In genomic region chr11:118469509-118470160, GRCm38 (mm10) we compare ENCODE assay signal across 10 mouse cellular contexts. TPM values are rescaled to one million over a fixed set of nuclear protein-coding genes. Genes with fewer than 3 reads are reported as not detected.
A peak's percentile ranks its signal among the peaks of the same experiment; 100 is the strongest.
DNase-seq lines count a peak whose midpoint lies in the region; ATAC-seq and TF ChIP-seq lines count a peak whose summit lies in the region.
"Had no signal": no experiment of that assay in that cellular context is flagged by ENCODE, and none has a peak within 500 bp of the region (broad histone marks: within the 10 kb centered on the region; RNA-seq: fewer than 3 reads in every experiment).

No protein-coding gene starts in this region.

- H3K79me2 ChIP-seq in myocyte (ENCODE audit: control insufficient read depth, insufficient read depth), result no peaks in the 10 kb centered on the region

- H3K27ac ChIP-seq in forebrain, embryonic 13.5 days, result peak overlapping the region; percentile 6; the same call in 1 of the 2 replicates
- H3K27ac ChIP-seq in forebrain, embryonic 11.5 days (ENCODE audit: low read depth, low read length), result no peak overlapping the region
- H3K27ac ChIP-seq in lung, embryonic 16.5 days (ENCODE audit: low read length), result peak overlapping the region; percentile 85
- peak overlapping the region; percentile 99 for H3K27ac ChIP-seq in intestine, embryonic 16.5 days (ENCODE audit: low read length)

- peaks cover 6% of the 10 kb centered on the region for H3K4me1 ChIP-seq in forebrain, embryonic 13.5 days
- no peaks in the 10 kb centered on the region for H3K4me1 ChIP-seq in forebrain, embryonic 11.5 days (replicated peaks; ENCODE audit: control insufficient read depth, insufficient read depth, low read length)
- peaks cover 5% of the 10 kb centered on the region for H3K4me1 ChIP-seq in lung, embryonic 16.5 days (replicated peaks; ENCODE audit: control insufficient read depth, insufficient read depth, low read length)
- peaks cover 27% of the 10 kb centered on the region for H3K4me1 ChIP-seq in intestine, embryonic 16.5 days (ENCODE audit: control insufficient read depth, insufficient read depth, low read length)

- no peaks in the 10 kb centered on the region for H3K9me3 ChIP-seq in forebrain, embryonic 13.5 days (replicated peaks)
- no peaks in the 10 kb centered on the region for H3K9me3 ChIP-seq in forebrain, embryonic 11.5 days (ENCODE audit: control insufficient read depth, low read length)
- H3K9me3 ChIP-seq in lung, embryonic 16.5 days (ENCODE audit: control insufficient read depth, low read length), result no peaks in the 10 kb centered on the region
- no peaks in the 10 kb centered on the region for H3K9me3 ChIP-seq in intestine, embryonic 16.5 days (ENCODE audit: control insufficient read depth, low read length)

- no peak for DNase-seq in forebrain, embryonic 11.5 days (ENCODE audit: low spot score)
- DNase-seq in lung, postnatal 25 days (ENCODE audit: low spot score), result no peak
- no peak for DNase-seq in left cerebral cortex, adult 18-20 months (ENCODE audit: low spot score in 2 of 2)
- DNase-seq in cerebellum, adult 8-10 months, result no peak
- DNase-seq: adrenal gland, adult 8-10 months; cerebellum, postnatal 25 days had no signal

- WGBS in forebrain, embryonic 13.5 days, result 83% methylated on average over 10 of the region's 10 CpGs
- WGBS in forebrain, embryonic 11.5 days, result 88% methylated on average over 10 of the region's 10 CpGs
- 81% methylated on average over 10 of the region's 10 CpGs for WGBS in lung, embryonic 16.5 days
- 56% methylated on average over 10 of the region's 10 CpGs for WGBS in intestine, embryonic 16.5 days

- no peak for TF ChIP-seq POLR2A in myocyte (IDR thresholded peaks at IDR 0.05; ENCODE audit: insufficient read length, low read depth)

- no peaks in the 10 kb centered on the region for H3K27me3 ChIP-seq in forebrain, embryonic 13.5 days
- H3K27me3 ChIP-seq in forebrain, embryonic 11.5 days (ENCODE audit: control insufficient read depth, insufficient read depth, low read length), result no peaks in the 10 kb centered on the region
- H3K27me3 ChIP-seq in lung, embryonic 16.5 days (ENCODE audit: control insufficient read depth, insufficient read depth, low read depth, low read length), result no peaks in the 10 kb centered on the region
- H3K27me3 ChIP-seq in intestine, embryonic 16.5 days (replicated peaks; ENCODE audit: control insufficient read depth, insufficient read depth, low read length), result no peaks in the 10 kb centered on the region
- H3K27me3 ChIP-seq in myocyte (ENCODE audit: control insufficient read depth, insufficient read depth, insufficient read length), result peaks cover 17% of the 10 kb centered on the region

- H3K9ac ChIP-seq in forebrain, embryonic 13.5 days, result no peak overlapping the region
- no peak overlapping the region for H3K9ac ChIP-seq in forebrain, embryonic 11.5 days (ENCODE audit: low read length)
- no peak overlapping the region; the same call in 1 of the 2 replicates for H3K9ac ChIP-seq in lung, embryonic 16.5 days (ENCODE audit: low read length)
- peak overlapping the region; percentile 64 for H3K9ac ChIP-seq in intestine, embryonic 16.5 days (ENCODE audit: low read depth, low read length)

- ATAC-seq in forebrain, embryonic 13.5 days, result no peak
- ATAC-seq in forebrain, embryonic 11.5 days (replicated peaks; ENCODE audit: low FRiP score), result no peak
- no peak for ATAC-seq in lung, embryonic 16.5 days (ENCODE audit: low read depth)
- ATAC-seq in intestine, embryonic 16.5 days, result peak; percentile 79

- no peaks in the 10 kb centered on the region for H3K36me3 ChIP-seq in forebrain, embryonic 13.5 days (ENCODE audit: poor library complexity, severe bottlenecking)
- no peaks in the 10 kb centered on the region for H3K36me3 ChIP-seq in forebrain, embryonic 11.5 days (ENCODE audit: control insufficient read depth, insufficient read depth, low read length)
- H3K36me3 ChIP-seq in lung, embryonic 16.5 days (ENCODE audit: control insufficient read depth, insufficient read depth, low read length), result no peaks in the 10 kb centered on the region
- H3K36me3 ChIP-seq in intestine, embryonic 16.5 days (ENCODE audit: control insufficient read depth, insufficient read depth, low read length), result no peaks in the 10 kb centered on the region
- no peaks in the 10 kb centered on the region for H3K36me3 ChIP-seq in myocyte (ENCODE audit: control insufficient read depth, insufficient read depth)

- no peak overlapping the region for H3K4me3 ChIP-seq in forebrain, embryonic 13.5 days
- no peak overlapping the region for H3K4me3 ChIP-seq in forebrain, embryonic 11.5 days (ENCODE audit: low read depth, low read length)
- no peak overlapping the region for H3K4me3 ChIP-seq in lung, embryonic 16.5 days (ENCODE audit: low read length)
- H3K4me3 ChIP-seq in intestine, embryonic 16.5 days (ENCODE audit: low read length), result peak overlapping the region; percentile 32
- no peak overlapping the region for H3K4me3 ChIP-seq in myocyte

- H3ac ChIP-seq in myocyte (ENCODE audit: control insufficient read depth, insufficient read length), result no peak overlapping the region

- H3K4me2 ChIP-seq in forebrain, embryonic 13.5 days, result no peak overlapping the region
- no peak overlapping the region for H3K4me2 ChIP-seq in forebrain, embryonic 11.5 days (ENCODE audit: low read depth, low read length, severe bottlenecking)
- no peak overlapping the region for H3K4me2 ChIP-seq in lung, embryonic 16.5 days (ENCODE audit: low read depth, low read length)
- H3K4me2 ChIP-seq in intestine, embryonic 16.5 days (ENCODE audit: low read depth, low read length), result peak overlapping the region; percentile 59
- peak overlapping the region; percentile 55 for H3K4me2 ChIP-seq in myocyte (ENCODE audit: low read depth)

TF ChIP-seq in myocyte, 11 proteins besides CTCF, POLR2A, EP300 and RAD21:
- TF ChIP-seq TCF12 (IDR thresholded peaks at IDR 0.05; ENCODE audit: insufficient read depth, poor library complexity, severe bottlenecking), result no peak
- TF ChIP-seq MYOG (IDR thresholded peaks at IDR 0.05; ENCODE audit: control insufficient read depth in 1 of 3, insufficient read depth in 1 of 3, insufficient read length in 2 of 3, low read depth in 2 of 3), result no peak
- TF ChIP-seq E2F4 (IDR thresholded peaks at IDR 0.05; ENCODE audit: insufficient read depth), result no peak
- no peak for TF ChIP-seq TCF3 (IDR thresholded peaks at IDR 0.05; ENCODE audit: insufficient read length, low read depth)
- TF ChIP-seq POLR2AphosphoS2 (IDR thresholded peaks at IDR 0.05; ENCODE audit: insufficient read length, low read depth), result no peak
- TF ChIP-seq CEBPB (IDR thresholded peaks at IDR 0.05; ENCODE audit: insufficient read depth, poor library complexity, severe bottlenecking), result no peak
- no peak for TF ChIP-seq MAX (IDR thresholded peaks at IDR 0.05; ENCODE audit: low read depth)
- no peak for TF ChIP-seq MYOD1 (IDR thresholded peaks at IDR 0.05; ENCODE audit: control insufficient read depth in 1 of 3, insufficient read length in 2 of 3, low read depth in 2 of 3)
- TF ChIP-seq USF1 (IDR thresholded peaks at IDR 0.05; ENCODE audit: low read depth), result no peak
- no peak for TF ChIP-seq REST (IDR thresholded peaks at IDR 0.05; ENCODE audit: insufficient read depth, insufficient read length)
- no peak for TF ChIP-seq SRF (IDR thresholded peaks at IDR 0.05; ENCODE audit: control insufficient read depth, insufficient read length, low read depth)

RNA-seq across cellular contexts. Expression of gene Engase, which starts 7.0 kb away (rescaled TPM):
- polyA plus RNA-seq in forebrain, embryonic 13.5 days (2015; fragmentation: Nextera tagmentation; extraction: Ambion mirVana), result 4.5 and 5.6 TPM in 2 replicates
- polyA plus RNA-seq in forebrain, embryonic 11.5 days (2014; fragmentation: Nextera tagmentation; extraction: Ambion mirVana), result 9.0 and 10.6 TPM in 2 replicates
- polyA plus RNA-seq in lung, embryonic 16.5 days (2015; fragmentation: Nextera tagmentation; extraction: Ambion mirVana), result 7.2 and 7.9 TPM in 2 replicates
- polyA plus RNA-seq in intestine, embryonic 16.5 days (2015; fragmentation: Nextera tagmentation; extraction: Ambion mirVana), result 13.5 and 17.8 TPM in 2 replicates
- polyA plus RNA-seq in myocyte (2012; fragmentation: generic; extraction: Trizol), result 5.1 TPM
- 10 to 100 TPM; 13.3 to 14.1 TPM for total RNA-seq in left cerebral cortex, adult 18-20 months (2021)

RNA-seq across cellular contexts. Expression of gene C1qtnf1, which starts 41.6 kb away (rescaled TPM):
- polyA plus RNA-seq in forebrain, embryonic 13.5 days (2015; fragmentation: Nextera tagmentation; extraction: Ambion mirVana), result 1.6 and 2.0 TPM in 2 replicates
- polyA plus RNA-seq in forebrain, embryonic 11.5 days (2014; fragmentation: Nextera tagmentation; extraction: Ambion mirVana), result 2.0 and 2.3 TPM in 2 replicates
- 8.0 and 8.2 TPM in 2 replicates for polyA plus RNA-seq in lung, embryonic 16.5 days (2015; fragmentation: Nextera tagmentation; extraction: Ambion mirVana)
- 7.1 and 7.3 TPM in 2 replicates for polyA plus RNA-seq in intestine, embryonic 16.5 days (2015; fragmentation: Nextera tagmentation; extraction: Ambion mirVana)
- polyA plus RNA-seq in myocyte (2012; fragmentation: generic; extraction: Trizol), result 9.8 TPM
- 1 to 10 TPM; 4.3 to 4.6 TPM for total RNA-seq in left cerebral cortex, adult 18-20 months (2021)

RNA-seq across cellular contexts. Expression of gene Cant1, which starts 50.7 kb away (rescaled TPM):
- polyA plus RNA-seq in forebrain, embryonic 13.5 days (2015; fragmentation: Nextera tagmentation; extraction: Ambion mirVana), result 20.2 and 20.3 TPM in 2 replicates
- 25.4 and 30.8 TPM in 2 replicates for polyA plus RNA-seq in forebrain, embryonic 11.5 days (2014; fragmentation: Nextera tagmentation; extraction: Ambion mirVana)
- 26.5 and 28.9 TPM in 2 replicates for polyA plus RNA-seq in lung, embryonic 16.5 days (2015; fragmentation: Nextera tagmentation; extraction: Ambion mirVana)
- polyA plus RNA-seq in intestine, embryonic 16.5 days (2015; fragmentation: Nextera tagmentation; extraction: Ambion mirVana), result 38.7 and 44.1 TPM in 2 replicates
- polyA plus RNA-seq in myocyte (2012; fragmentation: generic; extraction: Trizol), result 33.7 TPM
- total RNA-seq in left cerebral cortex, adult 18-20 months (2021), result 10 to 100 TPM; 38.7 to 40.4 TPM

Comparison
In these comparisons a context has a peak if more than half of its experiments do, and no peak if none do; other contexts are left out.
1. H3K4me2 ChIP-seq: peak in intestine, embryonic 16.5 days (single experiment) and myocyte (single experiment); none in forebrain, embryonic 13.5 days (single experiment), forebrain, embryonic 11.5 days (single experiment) and lung, embryonic 16.5 days (single experiment).